Mouse (Mus musculus) intestine, embryonic 15.5 days (tissue): ENCODE measurements around the gene Sidt2. TPM values are rescaled to one million over a fixed set of nuclear protein-coding genes. Genes with fewer than 3 reads are reported as not detected.

Experiments
- ATAC-seq: fragments of 200-750 bp; cut with Nextera tagmentation; 2 replicates; pipeline ENCODE4 v1.8.0; 2017; ENCODE audit warnings: moderate TSS enrichment, moderate library complexity
- H3K27ac ChIP-seq: fragments of 300-500 bp; sonication (generic); 2 replicates; pipeline ENCODE4 v1.5.1; 2015; ENCODE audit warnings: mild to moderate bottlenecking, inconsistent platforms
- H3K27me3 ChIP-seq: fragments of 300-500 bp; sonication (generic); replicated peaks from 2 replicates; pipeline ENCODE4 v1.6.1; 2015; ENCODE audit warnings: inconsistent platforms
- H3K36me3 ChIP-seq: fragments of 300-500 bp; sonication (generic); 2 replicates; pipeline ENCODE4 v1.6.1; 2015; ENCODE audit warnings: inconsistent platforms
- H3K4me1 ChIP-seq: fragments of 300-500 bp; sonication (generic); replicated peaks from 2 replicates; pipeline ENCODE4 v1.6.1; 2015; ENCODE audit warnings: inconsistent platforms
- H3K4me2 ChIP-seq: fragments of 300-500 bp; sonication (generic); replicated peaks from 2 replicates; pipeline ENCODE4 v1.6.1; 2015; ENCODE audit warnings: mild to moderate bottlenecking, inconsistent platforms
- H3K4me3 ChIP-seq: fragments of 300-500 bp; sonication (generic); replicated peaks from 2 replicates; pipeline ENCODE4 v1.5.1; 2015; ENCODE audit warnings: inconsistent platforms
- H3K9ac ChIP-seq: fragments of 300-500 bp; sonication (generic); 2 replicates; pipeline ENCODE4 v1.6.1; 2015; ENCODE audit warnings: inconsistent platforms
- H3K9me3 ChIP-seq: fragments of 300-500 bp; sonication (generic); 2 replicates; pipeline ENCODE4 v1.6.1; 2016; ENCODE audit warnings: inconsistent platforms
- WGBS: fragments of 180-500 bp; shearing (Covaris S2); methylation state at CpG from one replicate; pipeline ENCODE4 v1.1.7; 2015; 5-methylcytosine and 5-hydroxymethylcytosine counted together
- polyA plus RNA-seq: library from polyadenylated mRNA; unstranded; fragments of >200 nt; fragmentation: Nextera tagmentation; extraction: Ambion mirVana; gene quantifications from 2 replicates; pipeline ENCODE4 v1.2.1, GENCODE M21; 2015

Sidt2 gene
- polyA plus RNA-seq, 1 experiment from 2014 or later = 36.3 TPM

- H3K36me3 ChIP-seq = peaks cover 48% of the 10 kb centered on the region
- H3K27me3 ChIP-seq = no peaks in the 10 kb centered on the region
- H3K9ac ChIP-seq = no peak overlapping the region
- no peak overlapping the region for H3K4me3 ChIP-seq
- WGBS = 86% methylated on average over 13 of the region's 13 CpGs
- no peaks in the 10 kb centered on the region for H3K4me1 ChIP-seq
- no peak overlapping the region for H3K27ac ChIP-seq
- H3K4me2 ChIP-seq = no peak overlapping the region
- no peak for ATAC-seq
- H3K9me3 ChIP-seq = no peaks in the 10 kb centered on the region
Measured at GRCm38 (mm10) chr9:45945721-45946120, 9.3 kb downstream of the Sidt2 start.

GRCm38 (mm10) chr9:45944506-45945400, 10.3 kb downstream of the Sidt2 start:
- Histone ChIP-seq H3K4me3 (no peak overlapping the region), H3K9ac (no peak overlapping the region), H3K4me1 (no peaks in the 10 kb centered on the region), H3K27ac (no peak overlapping the region), H3K4me2 (no peak overlapping the region), H3K36me3 (peaks cover 41% of the 10 kb centered on the region), H3K9me3 (no peaks in the 10 kb centered on the region), H3K27me3 (no peaks in the 10 kb centered on the region)
- WGBS = 80% methylated on average over 13 of the region's 13 CpGs
- 0 out of 2 replicates have a peak, but pooled peaks have one; percentile 32 for ATAC-seq

- 0 out of 2 replicates have a peak, but pooled peaks have one; percentile 20 for ATAC-seq
- 94% methylated on average over 8 of the region's 8 CpGs for WGBS
- Histone ChIP-seq H3K9me3 (no peaks in the 10 kb centered on the region), H3K27me3 (no peaks in the 10 kb centered on the region), H3K4me2 (no peak overlapping the region), H3K36me3 (peaks cover 41% of the 10 kb centered on the region), H3K4me3 (no peak overlapping the region), H3K4me1 (no peaks in the 10 kb centered on the region), H3K27ac (no peak overlapping the region), H3K9ac (no peak overlapping the region)
Measured at GRCm38 (mm10) chr9:45943628-45944505, 11.2 kb downstream of the Sidt2 start.

- no peak overlapping the region for H3K4me3 ChIP-seq
- 0 out of 2 replicates have a peak, but pooled peaks have one; percentile 11 for ATAC-seq
- 92% methylated on average over 8 of the region's 8 CpGs for WGBS
- no peak overlapping the region for H3K4me2 ChIP-seq
- no peak overlapping the region for H3K27ac ChIP-seq
- no peaks in the 10 kb centered on the region for H3K9me3 ChIP-seq
- H3K9ac ChIP-seq = no peak overlapping the region
- peaks cover 43% of the 10 kb centered on the region for H3K36me3 ChIP-seq
- no peaks in the 10 kb centered on the region for H3K27me3 ChIP-seq
- no peaks in the 10 kb centered on the region for H3K4me1 ChIP-seq
Measured at GRCm38 (mm10) chr9:45942916-45943315, 12.1 kb downstream of the Sidt2 start.

- 0 out of 2 replicates have a peak, but pooled peaks have one; percentile 16 for ATAC-seq
- Histone ChIP-seq H3K9ac (no peak overlapping the region), H3K27ac (no peak overlapping the region), H3K4me2 (no peak overlapping the region), H3K9me3 (no peaks in the 10 kb centered on the region), H3K4me3 (no peak overlapping the region), H3K27me3 (no peaks in the 10 kb centered on the region), H3K4me1 (no peaks in the 10 kb centered on the region), H3K36me3 (peaks cover 40% of the 10 kb centered on the region)
- 88% methylated on average over 16 of the region's 16 CpGs for WGBS
Measured at GRCm38 (mm10) chr9:45942464-45942863, 12.6 kb downstream of the Sidt2 start.

GRCm38 (mm10) chr9:45941329-45941888, 13.6 kb downstream of the Sidt2 start:
- Histone ChIP-seq H3K4me3 (no peak overlapping the region), H3K4me2 (no peak overlapping the region), H3K27me3 (no peaks in the 10 kb centered on the region), H3K9ac (no peak overlapping the region), H3K27ac (no peak overlapping the region), H3K9me3 (no peaks in the 10 kb centered on the region), H3K36me3 (peaks cover 40% of the 10 kb centered on the region), H3K4me1 (peaks cover 4% of the 10 kb centered on the region; the same call in 1 of the 2 replicates)
- peak; percentile 46; the same call in 1 of the 2 replicates for ATAC-seq
- 66% methylated on average over 15 of the region's 18 CpGs for WGBS

- Histone ChIP-seq H3K9ac (no peak overlapping the region), H3K36me3 (peaks cover 30% of the 10 kb centered on the region), H3K27me3 (no peaks in the 10 kb centered on the region), H3K4me2 (no peak overlapping the region), H3K4me1 (peaks cover 10% of the 10 kb centered on the region; the same call in 1 of the 2 replicates), H3K27ac (no peak overlapping the region), H3K4me3 (no peak overlapping the region), H3K9me3 (no peaks in the 10 kb centered on the region)
- 91% methylated on average over 6 of the region's 6 CpGs for WGBS
- ATAC-seq = no peak
Measured at GRCm38 (mm10) chr9:45939794-45940193, 15.3 kb downstream of the Sidt2 start.

GRCm38 (mm10) chr9:45938952-45939637, 16.0 kb downstream of the Sidt2 start:
- no peak for ATAC-seq
- no peaks in the 10 kb centered on the region for H3K27me3 ChIP-seq
- H3K4me2 ChIP-seq = no peak overlapping the region
- no peak overlapping the region for H3K27ac ChIP-seq
- H3K36me3 ChIP-seq = peaks cover 23% of the 10 kb centered on the region
- no peak overlapping the region for H3K4me3 ChIP-seq
- WGBS = 84% methylated on average over 15 of the region's 15 CpGs
- H3K9ac ChIP-seq = no peak overlapping the region
- H3K9me3 ChIP-seq = no peaks in the 10 kb centered on the region
- peaks cover 10% of the 10 kb centered on the region; the same call in 1 of the 2 replicates for H3K4me1 ChIP-seq

GRCm38 (mm10) chr9:45938088-45938487, 17.0 kb downstream of the Sidt2 start:
- 92% methylated on average over 8 of the region's 8 CpGs for WGBS
- Histone ChIP-seq H3K4me3 (no peak overlapping the region), H3K36me3 (peaks cover 23% of the 10 kb centered on the region), H3K4me2 (no peak overlapping the region), H3K27me3 (no peaks in the 10 kb centered on the region), H3K9ac (no peak overlapping the region), H3K27ac (no peak overlapping the region), H3K4me1 (peaks cover 10% of the 10 kb centered on the region; the same call in 1 of the 2 replicates), H3K9me3 (no peaks in the 10 kb centered on the region)
- no peak for ATAC-seq

- ATAC-seq = peak; percentile 63
- Histone ChIP-seq H3K27ac (peak overlapping the region; percentile 51), H3K4me3 (no peak overlapping the region), H3K36me3 (peaks cover 11% of the 10 kb centered on the region), H3K4me2 (no peak overlapping the region), H3K9me3 (no peaks in the 10 kb centered on the region), H3K9ac (no peak overlapping the region), H3K4me1 (peaks cover 10% of the 10 kb centered on the region; the same call in 1 of the 2 replicates), H3K27me3 (no peaks in the 10 kb centered on the region)
- WGBS = 14% methylated on average over 3 of the region's 3 CpGs
Measured at GRCm38 (mm10) chr9:45936883-45937282, 18.2 kb downstream of the Sidt2 start.

- peak within 1 kb of the TSS; percentile 39 for H3K9ac ChIP-seq
- H3K27ac ChIP-seq = peak within 1 kb of the TSS; percentile 51
- peaks cover 8% of the 10 kb centered on the region for H3K36me3 ChIP-seq
- H3K4me2 ChIP-seq = peak within 1 kb of the TSS; percentile 51
- peak within 1 kb of the TSS; percentile 30 for H3K4me3 ChIP-seq
- peaks cover 10% of the 10 kb centered on the region; the same call in 1 of the 2 replicates for H3K4me1 ChIP-seq
- H3K9me3 ChIP-seq = no peaks in the 10 kb centered on the region
- 6% methylated on average over 21 of the region's 21 CpGs for WGBS
- H3K27me3 ChIP-seq = no peaks in the 10 kb centered on the region
- ATAC-seq = peak; percentile 78
Measured at GRCm38 (mm10) chr9:45935628-45936210, 19.3 kb downstream of the Sidt2 start, which contains the start of gene Tagln. TSS of gene Tagln (minus strand) at chr9:45936058.
